Mouse (Mus musculus) bone marrow macrophage, adult 2 months (primary cell): ENCODE results near the gene Prkca.

Experiments
- CTCF ChIP-seq: IDR thresholded peaks from 2 replicates; pipeline ENCODE4 v1.5.1; 2012; ENCODE audit warnings: low read depth, mild to moderate bottlenecking, low read length, moderate library complexity
- POLR2A ChIP-seq: IDR thresholded peaks from 2 replicates; pipeline ENCODE4 v1.6.1; 2012; ENCODE audit warnings: mild to moderate bottlenecking, low read depth, low read length, borderline replicate concordance

DNA sequence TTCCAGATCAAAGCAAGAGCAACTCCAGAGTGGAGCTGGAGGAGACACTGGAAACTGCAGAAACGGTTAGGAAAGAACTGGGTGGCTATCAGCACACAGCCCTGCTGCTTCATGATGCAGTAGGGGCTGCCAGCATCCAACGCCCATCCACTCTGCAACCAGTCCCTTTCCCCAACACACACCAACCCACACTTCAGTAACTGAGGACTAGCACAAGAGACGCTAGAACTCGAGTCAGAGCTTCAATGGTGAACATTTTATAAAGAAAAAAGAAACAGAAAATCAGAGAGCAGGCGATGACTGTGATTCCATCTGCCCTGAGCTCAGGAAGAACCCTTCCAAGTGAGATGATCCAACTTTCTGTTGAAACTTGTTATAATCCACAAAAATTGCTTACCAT lies 31.2 kb downstream of the Prkca start:
- TF ChIP-seq CTCF (no peak), POLR2A (no peak)
